Mouse (Mus musculus) lung, adult 2 months (tissue): ENCODE data around the gene Plekhg3.

ENCODE experiments used
- CTCF ChIP-seq: fragments of 200-500 bp; IDR thresholded peaks from 2 replicates; pipeline ENCODE4 v1.5.1; 2011; ENCODE audit warnings: mild to moderate bottlenecking, low read length, control low read depth; ENCODE audit not compliant: insufficient read depth
- POLR2A ChIP-seq: fragments of 200-500 bp; IDR thresholded peaks from 2 replicates; pipeline ENCODE4 v1.6.1; 2011; ENCODE audit warnings: low read depth, mild to moderate bottlenecking, control low read depth, low read length, borderline replicate concordance; ENCODE audit errors: extremely low read depth

- TF ChIP-seq CTCF (no peak), POLR2A (no peak)
These were observed 47.7 kb upstream of the Plekhg3 start for GRCm38 (mm10) chr12:76482948-76483347.
